Mouse (Mus musculus): ENCODE results near the gene Gm40193.

GRCm38 (mm10) chr11:70578962-70579361, 46.2 kb upstream of the Gm40193 start:
- TF ChIP-seq POLR2A (IDR thresholded peaks at IDR 0.05; ENCODE audit: extremely low read depth, insufficient read depth, low read length) (no peak), CTCF (IDR thresholded peaks at IDR 0.05; ENCODE audit: extremely low read depth, insufficient read depth, low read length) (no peak)

Measured in cortical plate, adult 2 months (tissue).